Mouse (Mus musculus) small intestine, adult 2 months (tissue): ENCODE results near the gene Gm20388.

Experiments
- CTCF ChIP-seq: fragments of 200-500 bp; IDR thresholded peaks from 2 replicates; pipeline ENCODE4 v1.5.1; 2012; ENCODE audit warnings: low read depth, mild to moderate bottlenecking, control low read depth, inconsistent platforms, low read length, moderate library complexity, mixed read lengths; ENCODE audit not compliant: insufficient replicate concordance, insufficient read length; ENCODE audit errors: extremely low read depth
- POLR2A ChIP-seq: fragments of 200-500 bp; IDR thresholded peaks from 2 replicates; pipeline ENCODE4 v1.6.1; 2012; ENCODE audit warnings: low read depth, mild to moderate bottlenecking, control low read depth, inconsistent platforms, low read length, moderate library complexity

GRCm38 (mm10) chr8:121530639-121531038 is 1620.0 kb downstream of the Gm20388 start:
- TF ChIP-seq CTCF (no peak), POLR2A (no peak)
